Mouse (Mus musculus) midbrain, embryonic 10.5 days (tissue): ENCODE results near the gene Rab5if. TPM values are rescaled to one million over a fixed set of nuclear protein-coding genes. Genes with fewer than 3 reads are reported as not detected.
"Not testable (repeated sequence)": the region's sequence is repeated elsewhere in the genome, so short reads cannot be mapped to it uniquely, and the experiment has no call there.

Experiments used
- DNase-seq: peaks from one replicate; pipeline ENCODE4 v3.0.0-alpha.2; 2017; ENCODE audit warnings: low spot score
- H3K27ac ChIP-seq: fragments of 300-500 bp; sonication (generic); replicated peaks from 2 replicates; pipeline ENCODE4 v1.5.1; 2016; ENCODE audit warnings: mild to moderate bottlenecking
- H3K27me3 ChIP-seq: fragments of 300-500 bp; sonication (generic); 2 replicates; pipeline ENCODE4 v1.6.1; 2016; ENCODE audit warnings: low read depth, mild to moderate bottlenecking; ENCODE audit not compliant: poor library complexity, severe bottlenecking
- H3K36me3 ChIP-seq: fragments of 300-500 bp; sonication (generic); 2 replicates; pipeline ENCODE4 v1.6.1; 2016; ENCODE audit warnings: mild to moderate bottlenecking, moderate library complexity
- H3K4me1 ChIP-seq: fragments of 300-500 bp; sonication (generic); 2 replicates; pipeline ENCODE4 v1.6.1; 2016
- H3K4me3 ChIP-seq: fragments of 300-500 bp; sonication (generic); 2 replicates; pipeline ENCODE4 v1.5.1; 2016; ENCODE audit warnings: mild to moderate bottlenecking, moderate library complexity
- H3K9me3 ChIP-seq: fragments of 300-500 bp; sonication (generic); replicated peaks from 2 replicates; pipeline ENCODE4 v1.6.1; 2016; ENCODE audit warnings: mild to moderate bottlenecking
- WGBS: fragments of 180-500 bp; shearing (Covaris S2); methylation state at CpG from one replicate; pipeline ENCODE4 v1.1.7; 2016; 5-methylcytosine and 5-hydroxymethylcytosine counted together
- polyA plus RNA-seq: library from polyadenylated mRNA; unstranded; fragments of >200 nt; fragmentation: Nextera tagmentation; extraction: Ambion mirVana; gene quantifications from 2 replicates; pipeline ENCODE4 v1.2.1, GENCODE M21; 2016

Gene Rab5if
- polyA plus RNA-seq, 1 experiment from 2014 or later = 191 TPM

DNA sequence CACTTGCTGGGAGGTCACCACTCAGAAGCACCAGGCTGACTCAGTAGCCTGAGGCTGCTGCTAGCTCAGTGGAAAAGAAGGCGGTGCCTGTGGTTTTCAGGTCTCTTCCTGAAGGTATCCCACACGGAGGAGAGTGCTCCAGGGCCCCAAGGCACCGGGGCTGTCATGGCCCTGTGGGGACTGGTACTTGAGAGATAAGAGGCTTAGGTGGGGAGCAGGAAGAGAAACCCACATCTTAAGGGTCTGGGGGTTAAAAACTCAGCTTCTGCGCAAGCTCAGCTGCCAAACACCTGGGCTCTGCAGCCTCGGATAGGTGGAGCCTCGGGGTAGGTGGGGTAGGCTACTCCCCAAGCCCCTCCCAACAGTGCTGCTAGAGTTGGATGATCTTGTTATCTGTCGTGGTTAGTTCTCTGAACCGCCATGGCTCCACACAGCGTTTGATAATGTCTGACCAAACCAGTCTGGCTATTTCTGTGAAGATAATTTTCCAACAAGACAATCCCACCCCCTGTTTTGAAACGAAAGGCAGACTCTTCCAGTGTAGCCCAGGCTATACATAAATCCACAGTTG is 19.6 kb downstream of the Rab5if start:
- DNase-seq = no peak
- WGBS = 46% methylated on average over 10 of the region's 10 CpGs

DNA sequence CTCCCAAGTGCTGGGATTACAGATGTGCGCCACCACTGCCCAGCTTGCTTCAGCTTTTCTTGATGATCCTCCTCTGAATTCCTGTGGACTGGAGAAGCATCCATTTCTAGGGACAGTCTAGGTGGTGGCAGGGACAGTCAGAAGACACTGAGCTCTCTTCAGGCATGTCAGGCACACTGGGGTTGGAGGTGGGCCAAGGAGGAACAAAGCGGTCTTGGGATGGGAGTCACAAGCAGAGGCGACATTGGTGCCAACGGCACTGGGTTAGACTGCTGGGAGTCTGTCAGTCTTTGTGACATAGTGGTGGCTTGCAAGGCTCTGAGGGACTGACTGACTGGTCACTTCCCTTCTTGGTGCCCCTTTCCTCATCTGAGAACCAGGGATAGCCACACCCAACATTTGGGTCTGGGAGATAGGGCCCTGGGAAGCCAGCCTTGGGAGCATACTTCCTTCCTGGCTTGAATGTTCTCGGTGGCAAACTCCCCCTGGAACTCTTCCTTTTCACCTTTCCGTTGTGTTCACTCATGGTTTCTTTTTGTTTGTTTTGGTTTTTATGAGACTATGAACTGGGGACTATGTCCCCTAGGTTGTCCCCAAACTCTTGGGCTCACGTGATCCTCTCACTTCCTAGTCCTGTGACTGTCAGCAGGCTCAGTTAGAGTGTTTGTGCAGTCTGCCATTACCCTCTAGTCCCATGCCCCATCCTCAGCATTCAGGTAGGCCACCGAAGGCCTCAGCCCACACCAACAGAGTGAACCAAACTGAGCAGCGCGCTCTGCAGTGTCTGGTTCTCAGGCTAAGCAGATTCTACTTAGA is 21.7 kb downstream of the Rab5if start:
- Histone ChIP-seq H3K9me3 (no peaks in the 10 kb centered on the region), H3K4me3 (no peak overlapping the region), H3K36me3 (no peaks in the 10 kb centered on the region), H3K27ac (no peak overlapping the region), H3K27me3 (no peaks in the 10 kb centered on the region), H3K4me1 (no peaks in the 10 kb centered on the region)
- DNase-seq = no peak
- 93% methylated on average over 10 of the region's 10 CpGs for WGBS

More for the DNA sequence above, 19.6 kb downstream of the Rab5if start:
- no peaks in the 10 kb centered on the region for H3K4me1 ChIP-seq
- no peaks in the 10 kb centered on the region for H3K27me3 ChIP-seq
- H3K9me3 ChIP-seq = no peaks in the 10 kb centered on the region
- H3K36me3 ChIP-seq = no peaks in the 10 kb centered on the region
- H3K27ac ChIP-seq = no peak overlapping the region
- H3K4me3 ChIP-seq = no peak overlapping the region

DNA sequence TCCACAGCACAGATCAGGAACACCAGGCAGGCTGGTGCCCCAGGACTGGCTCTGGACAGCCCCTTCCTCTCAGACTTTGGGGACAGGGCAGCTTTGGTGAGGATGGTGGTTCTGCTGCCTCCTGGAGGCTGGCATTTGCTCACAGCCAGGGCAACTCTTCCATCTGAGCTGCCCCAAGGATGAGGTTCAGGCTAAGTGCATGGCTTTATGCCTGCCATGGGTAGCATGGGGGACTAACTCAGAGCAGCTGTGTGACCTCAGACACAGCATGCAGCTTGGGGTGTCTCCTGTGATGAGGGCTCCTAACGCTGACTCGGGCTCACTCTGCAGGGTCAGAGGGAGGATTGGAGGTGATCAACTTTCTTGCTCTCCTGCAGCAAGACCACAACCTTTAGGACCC is 22.7 kb downstream of the Rab5if start:
- 69% methylated on average over 2 of the region's 2 CpGs for WGBS
- not testable (repeated sequence) for H3K27me3 ChIP-seq, H3K9me3 ChIP-seq, H3K4me1 ChIP-seq, H3K27ac ChIP-seq, DNase-seq, H3K36me3 ChIP-seq, H3K4me3 ChIP-seq

DNA sequence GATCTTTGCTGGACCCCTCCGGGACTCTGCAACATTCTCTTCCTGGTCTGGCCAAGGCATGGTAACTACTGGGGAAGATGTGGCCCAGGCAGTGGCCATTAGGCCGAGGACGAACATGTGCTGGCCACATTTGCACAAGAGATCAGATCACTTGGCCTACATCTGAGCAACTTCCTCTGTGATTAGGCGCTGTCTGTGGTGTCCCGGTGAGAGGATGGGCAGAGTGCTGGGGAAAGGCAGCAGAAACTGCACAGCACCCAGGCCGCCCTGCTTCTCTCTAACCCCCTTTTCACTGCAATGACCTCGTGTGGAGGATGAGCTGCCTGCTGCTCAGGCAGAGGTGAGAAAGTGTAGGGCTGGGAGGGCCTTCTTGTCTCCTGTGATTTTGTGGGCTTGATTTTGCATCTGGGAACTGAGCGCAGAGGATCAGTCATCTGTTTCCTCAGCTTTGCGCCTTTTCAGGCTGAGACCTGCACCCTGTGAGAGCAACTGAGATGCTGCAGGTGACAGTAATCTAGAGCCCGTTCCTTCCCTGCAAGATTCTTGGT is 23.2 kb downstream of the Rab5if start:
- no peak for DNase-seq
- Histone ChIP-seq H3K4me1 (no peaks in the 10 kb centered on the region), H3K27me3 (no peaks in the 10 kb centered on the region), H3K9me3 (no peaks in the 10 kb centered on the region), H3K4me3 (no peak overlapping the region), H3K27ac (no peak overlapping the region), H3K36me3 (no peaks in the 10 kb centered on the region)
- 80% methylated on average over 10 of the region's 10 CpGs for WGBS

DNA sequence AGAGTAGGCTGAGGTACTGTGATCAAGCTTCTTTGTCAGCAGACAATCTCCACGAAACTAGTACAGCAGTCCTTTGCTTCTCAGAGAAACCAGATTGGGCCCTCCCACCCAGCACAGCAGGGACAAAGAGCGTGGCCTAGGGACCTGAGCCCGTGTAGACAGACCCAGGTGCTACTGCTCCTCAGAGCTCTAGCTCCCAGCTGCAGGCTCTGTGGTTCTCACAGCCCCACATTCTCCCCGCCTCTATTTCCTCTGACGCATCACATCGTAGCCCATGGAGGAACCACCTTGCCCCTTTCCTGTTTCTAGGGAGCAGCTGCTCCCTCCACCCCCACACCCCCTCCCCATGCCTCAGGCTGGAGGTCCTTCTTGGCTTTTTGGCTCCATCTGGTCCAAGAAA is 24.1 kb downstream of the Rab5if start, which contains the start of gene Sla2:
Gene Sla2, minus strand, starts transcription at position 176 of the 400 bp plus-strand sequence.
- Histone ChIP-seq H3K27me3 (no peaks in the 10 kb centered on the region), H3K9me3 (no peaks in the 10 kb centered on the region), H3K4me1 (peaks cover 3% of the 10 kb centered on the region), H3K4me3 (no peak within 1 kb of the TSS), H3K36me3 (no peaks in the 10 kb centered on the region), H3K27ac (no peak within 1 kb of the TSS)
- no peak for DNase-seq
- 73% methylated on average over 6 of the region's 6 CpGs for WGBS

DNA sequence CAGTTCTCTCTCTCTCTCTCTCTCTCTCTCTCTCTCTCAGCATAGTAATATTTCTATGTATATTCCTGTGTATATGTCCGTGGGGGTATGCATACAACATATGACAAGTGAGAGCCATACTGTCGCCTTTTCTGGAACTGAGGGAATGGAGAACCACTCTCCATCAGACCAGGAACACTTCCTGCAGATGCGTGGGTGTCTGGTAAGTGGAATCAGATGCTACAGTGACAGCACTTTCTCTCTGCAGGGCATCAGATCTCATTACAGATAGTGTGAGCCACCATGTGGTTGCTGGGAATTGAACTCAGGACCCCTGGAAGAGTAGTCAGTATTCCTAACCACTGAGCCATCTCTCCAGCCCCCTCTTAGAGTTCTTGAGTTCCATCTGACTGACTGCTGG is 25.6 kb downstream of the Rab5if start:
- H3K27ac ChIP-seq = no peak overlapping the region
- WGBS = 72% methylated on average over 3 of the region's 3 CpGs
- no peaks in the 10 kb centered on the region for H3K36me3 ChIP-seq
- no peaks in the 10 kb centered on the region for H3K27me3 ChIP-seq
- peaks cover 13% of the 10 kb centered on the region for H3K4me1 ChIP-seq
- no peak for DNase-seq
- no peak overlapping the region for H3K4me3 ChIP-seq
- H3K9me3 ChIP-seq = no peaks in the 10 kb centered on the region

DNA sequence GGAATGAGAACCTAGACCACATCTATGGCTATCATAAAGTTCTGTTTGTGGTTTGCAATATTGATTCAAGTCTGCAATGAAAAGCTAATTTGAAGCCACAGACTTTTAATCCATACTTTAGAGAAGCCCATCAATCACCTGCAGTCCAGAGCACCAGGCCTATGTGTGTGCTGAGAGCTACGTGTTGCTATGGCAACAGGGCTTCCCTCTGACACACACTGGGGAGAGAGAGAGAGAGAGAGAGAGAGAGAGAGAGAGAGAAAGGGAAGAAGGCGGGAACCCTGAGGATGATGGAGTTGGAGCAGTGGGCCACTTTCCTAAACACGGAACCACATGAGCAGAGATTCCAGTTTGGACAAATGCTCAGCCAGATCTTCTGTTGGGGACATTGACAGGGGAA is 29.3 kb downstream of the Rab5if start:
- Histone ChIP-seq H3K4me1 (peaks cover 13% of the 10 kb centered on the region), H3K36me3 (no peaks in the 10 kb centered on the region), H3K9me3 (no peaks in the 10 kb centered on the region), H3K4me3 (no peak overlapping the region), H3K27me3 (no peaks in the 10 kb centered on the region), H3K27ac (no peak overlapping the region)
- peak; percentile 28 for DNase-seq
- 57% methylated on average over 3 of the region's 3 CpGs for WGBS

DNA sequence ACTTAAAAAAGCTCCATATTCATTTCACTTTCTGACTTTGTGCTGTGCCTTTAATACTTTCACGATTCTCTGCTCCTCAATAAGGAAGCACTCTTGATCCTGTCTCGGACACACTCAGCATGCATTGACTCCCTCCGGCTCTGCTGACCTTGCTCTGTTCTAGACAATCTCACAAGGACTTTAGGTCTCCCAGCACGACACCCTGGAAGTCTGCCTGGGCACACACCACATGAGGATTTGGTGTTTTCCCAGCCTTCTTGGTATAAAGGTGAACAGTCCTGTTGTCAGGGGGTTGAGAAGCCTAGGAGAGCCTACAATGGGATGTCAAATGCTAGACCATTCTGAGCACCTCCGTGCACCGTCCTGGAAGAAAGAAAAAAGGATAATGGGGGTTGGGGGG is 29.9 kb downstream of the Rab5if start:
- no peak for DNase-seq
- Histone ChIP-seq H3K27me3 (no peaks in the 10 kb centered on the region), H3K27ac (no peak overlapping the region), H3K4me3 (no peak overlapping the region), H3K9me3 (no peaks in the 10 kb centered on the region), H3K36me3 (no peaks in the 10 kb centered on the region), H3K4me1 (peaks cover 13% of the 10 kb centered on the region)
- 78% methylated on average over 6 of the region's 6 CpGs for WGBS

DNA sequence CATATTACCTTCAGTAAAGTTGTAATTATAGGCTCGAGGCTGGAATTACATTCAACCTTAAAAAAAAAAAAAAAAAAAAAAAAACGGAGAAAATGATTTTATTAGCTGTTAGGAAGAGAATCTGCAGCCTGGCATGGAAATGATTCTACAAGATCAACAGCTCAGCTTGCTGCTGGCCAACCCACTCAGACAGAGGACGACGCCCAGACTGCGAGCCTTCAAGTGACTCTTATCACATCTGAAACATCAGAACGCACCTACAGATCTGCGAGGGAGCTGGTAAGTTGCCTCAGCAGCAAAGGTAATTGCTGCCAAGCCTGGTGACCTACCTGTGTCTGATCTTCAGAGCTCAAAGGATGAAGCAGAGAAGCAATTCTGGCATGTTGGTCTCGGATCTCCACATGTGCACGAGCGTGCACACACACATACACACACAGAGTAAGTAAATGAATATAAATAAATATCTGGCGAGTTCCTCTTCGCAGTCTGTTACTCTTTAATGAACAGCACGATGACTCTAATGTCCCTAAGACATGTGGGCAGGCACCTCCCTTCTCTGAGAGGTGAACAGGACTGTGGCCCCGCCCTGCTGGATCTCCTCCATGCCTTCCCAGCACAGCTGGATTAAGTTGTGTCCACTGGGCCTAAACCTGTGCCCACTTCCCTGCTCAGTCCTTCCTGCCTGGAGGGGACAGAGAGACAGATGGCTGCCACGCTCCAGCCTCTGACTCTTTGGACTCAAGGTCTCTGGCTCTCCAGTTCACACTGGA is 31.8 kb downstream of the Rab5if start:
- Histone ChIP-seq H3K27ac (no peak overlapping the region), H3K9me3 (no peaks in the 10 kb centered on the region), H3K36me3 (no peaks in the 10 kb centered on the region), H3K4me3 (no peak overlapping the region), H3K27me3 (no peaks in the 10 kb centered on the region), H3K4me1 (peaks cover 13% of the 10 kb centered on the region)
- 90% methylated on average over 15 of the region's 15 CpGs for WGBS
- no peak for DNase-seq

DNA sequence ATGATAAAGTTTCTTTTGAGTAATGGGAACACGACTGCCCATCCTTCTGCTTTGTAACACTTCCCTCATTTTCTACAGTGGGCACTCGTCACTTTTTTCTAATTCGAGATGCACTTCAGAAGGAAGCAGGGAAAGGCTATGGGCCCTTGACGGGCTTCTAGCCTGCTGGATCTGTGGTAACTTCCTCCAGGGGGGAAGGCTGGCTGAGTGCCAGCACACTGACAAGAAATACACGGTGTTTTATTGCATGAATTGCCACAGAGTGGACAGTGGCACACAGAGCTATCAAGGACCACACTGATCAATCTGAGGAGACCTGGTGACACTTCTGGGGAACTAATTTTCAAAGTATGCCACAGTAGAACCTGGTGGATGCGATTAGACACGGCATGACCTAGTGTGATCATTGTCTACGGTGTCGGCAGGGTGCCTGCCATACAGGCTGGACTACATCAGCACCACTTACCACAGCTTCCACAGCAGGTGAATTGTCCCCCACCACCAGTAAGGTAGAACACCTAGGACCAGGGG is 33.5 kb downstream of the Rab5if start:
- no peak overlapping the region for H3K4me3 ChIP-seq
- peaks cover 13% of the 10 kb centered on the region for H3K4me1 ChIP-seq
- H3K27me3 ChIP-seq = no peaks in the 10 kb centered on the region
- H3K36me3 ChIP-seq = no peaks in the 10 kb centered on the region
- no peak overlapping the region for H3K27ac ChIP-seq
- no peak for DNase-seq
- WGBS = 86% methylated on average over 9 of the region's 9 CpGs
- no peaks in the 10 kb centered on the region for H3K9me3 ChIP-seq

DNA sequence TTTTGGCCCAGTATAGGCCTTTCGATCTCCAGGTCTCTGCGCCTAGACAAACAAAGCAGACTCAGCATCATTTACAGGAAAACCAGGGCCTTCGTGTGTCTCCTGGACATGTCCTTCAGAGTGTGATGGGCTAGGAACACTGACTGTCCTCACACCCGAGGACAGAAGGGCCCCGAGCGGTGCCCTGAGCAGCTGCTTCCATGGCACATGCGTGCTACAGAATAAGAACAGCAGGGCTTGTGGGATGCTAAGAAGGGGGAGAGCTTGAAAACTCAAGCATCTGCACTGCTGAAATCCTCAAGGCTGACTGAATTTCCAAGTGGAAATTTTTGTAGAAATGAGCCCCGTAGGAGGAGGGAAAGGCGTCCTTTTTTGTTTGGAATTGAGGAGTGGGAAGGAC is 34.1 kb downstream of the Rab5if start:
- Histone ChIP-seq H3K27ac (no peak overlapping the region), H3K27me3 (no peaks in the 10 kb centered on the region), H3K36me3 (no peaks in the 10 kb centered on the region), H3K4me3 (no peak overlapping the region), H3K9me3 (no peaks in the 10 kb centered on the region), H3K4me1 (peaks cover 9% of the 10 kb centered on the region)
- WGBS = 91% methylated on average over 9 of the region's 9 CpGs
- no peak for DNase-seq

DNA sequence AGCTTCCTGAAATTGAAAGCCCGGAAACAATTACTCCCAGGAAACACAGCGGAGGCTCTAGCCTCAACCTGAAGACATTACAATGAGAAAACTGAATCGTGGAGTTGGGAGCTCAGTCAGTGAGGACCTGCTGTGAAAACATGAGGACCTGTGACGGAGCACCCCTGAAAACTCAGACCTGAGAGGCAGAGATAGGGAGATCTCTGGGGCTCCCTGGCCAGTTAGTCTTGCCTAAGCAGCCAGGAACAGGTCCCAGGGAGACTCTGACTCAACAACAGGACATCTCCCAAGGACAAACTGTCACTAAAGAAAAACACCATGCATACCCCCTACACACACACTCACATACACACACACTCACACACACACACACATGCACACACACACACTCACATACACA is 35.4 kb downstream of the Rab5if start:
- Histone ChIP-seq H3K4me1 (no peaks in the 10 kb centered on the region), H3K9me3 (no peaks in the 10 kb centered on the region), H3K27ac (no peak overlapping the region), H3K36me3 (no peaks in the 10 kb centered on the region), H3K4me3 (no peak overlapping the region), H3K27me3 (no peaks in the 10 kb centered on the region)
- no peak for DNase-seq
- WGBS = 80% methylated on average over 4 of the region's 4 CpGs
